Mouse (Mus musculus) forebrain, postnatal 0 days (tissue): Measurements from ENCODE around the gene Inha. TPM values are rescaled to one million over a fixed set of nuclear protein-coding genes. Genes with fewer than 3 reads are reported as not detected.

ENCODE experiments used
- ATAC-seq: fragments of 200-750 bp; cut with Nextera tagmentation; 2 replicates; pipeline ENCODE4 v1.8.0; 2017; ENCODE audit warnings: mild to moderate bottlenecking, moderate library complexity
- DNase-seq: peaks from one replicate; pipeline ENCODE4 v3.0.0-alpha.2; 2015
- H3K27ac ChIP-seq: fragments of 300-500 bp; sonication (generic); 2 replicates; pipeline ENCODE4 v1.5.1; 2014; ENCODE audit warnings: low read depth, mild to moderate bottlenecking, antibody characterized with exemption, low read length, moderate library complexity, mixed read lengths
- H3K27me3 ChIP-seq: fragments of 300-500 bp; sonication (generic); 2 replicates; pipeline ENCODE4 v1.6.1; 2014; ENCODE audit warnings: mild to moderate bottlenecking, low read length, mixed read lengths; ENCODE audit not compliant: insufficient read depth
- H3K36me3 ChIP-seq: fragments of 300-500 bp; sonication (generic); 2 replicates; pipeline ENCODE4 v1.6.1; 2014; ENCODE audit warnings: mild to moderate bottlenecking, moderate library complexity; ENCODE audit not compliant: insufficient read depth
- H3K4me1 ChIP-seq: fragments of 300-500 bp; sonication (generic); 2 replicates; pipeline ENCODE4 v1.6.1; 2014; ENCODE audit warnings: antibody characterized with exemption; ENCODE audit not compliant: insufficient read depth
- H3K4me2 ChIP-seq: fragments of 300-500 bp; sonication (generic); 2 replicates; pipeline ENCODE4 v1.6.1; 2014; ENCODE audit warnings: low read depth, mild to moderate bottlenecking, moderate library complexity
- H3K4me3 ChIP-seq: fragments of 300-500 bp; sonication (generic); 2 replicates; pipeline ENCODE4 v1.5.1; 2014; ENCODE audit warnings: low read depth, low read length, mixed read lengths
- H3K9ac ChIP-seq: fragments of 300-500 bp; sonication (generic); 2 replicates; pipeline ENCODE4 v1.6.1; 2014; ENCODE audit warnings: mild to moderate bottlenecking
- H3K9me3 ChIP-seq: fragments of 300-500 bp; sonication (generic); 2 replicates; pipeline ENCODE4 v1.6.1; 2016; ENCODE audit warnings: low read length
- CTCF ChIP-seq: sonication (generic); IDR thresholded peaks from 2 replicates; pipeline ENCODE4 v1.5.1; 2016; ENCODE audit warnings: antibody characterized with exemption, control low read depth, low read depth
- WGBS: fragments of 180-500 bp; shearing (Covaris S2); extraction: QIAGEN DNeasy Blood & Tissue Kit; methylation state at CpG from one replicate; pipeline ENCODE4 v1.1.7; 2014; 5-methylcytosine and 5-hydroxymethylcytosine counted together
- polyA plus RNA-seq: library from polyadenylated mRNA; unstranded; fragments of >200 nt; fragmentation: Nextera tagmentation; extraction: Ambion mirVana; gene quantifications from 2 replicates; pipeline ENCODE4 v1.2.1, GENCODE M21; 2015
- total RNA-seq: library from RNA; depleted of rRNA; stranded (reverse); fragments of >200 nt; gene quantifications from 2 replicates; pipeline ENCODE4 v1.2.3, GENCODE M21; 2014

The Inha gene
- total and polyA plus RNA-seq, 2 experiments from 2014 or later, result 24.8 to 26.6 TPM

GRCm38 (mm10) chr1:75537587-75537986, 30.7 kb downstream of the Inha start:
- 83% methylated on average over 2 of the region's 2 CpGs for WGBS
- H3K9ac ChIP-seq, result no peak overlapping the region

GRCm38 (mm10) chr1:75538597-75539190, 31.8 kb downstream of the Inha start:
- H3K9ac ChIP-seq, result no peak overlapping the region
- ATAC-seq (no peak), DNase-seq (no peak)
- no peaks in the 10 kb centered on the region for H3K27me3 ChIP-seq
- H3K4me1 ChIP-seq, result no peaks in the 10 kb centered on the region
- H3K36me3 ChIP-seq, result peaks cover 29% of the 10 kb centered on the region
- no peak overlapping the region for H3K27ac ChIP-seq
- H3K4me3 ChIP-seq, result no peak overlapping the region
- no peak for TF ChIP-seq CTCF
- H3K4me2 ChIP-seq, result no peak overlapping the region
- WGBS, result 79% methylated on average over 9 of the region's 9 CpGs
- 0 out of 2 replicates have a peak, but pooled peaks cover 3% of the 10 kb centered on the region for H3K9me3 ChIP-seq

More at GRCm38 (mm10) chr1:75537587-75537986, 30.7 kb downstream of the Inha start:
- Histone ChIP-seq H3K4me2 (no peak overlapping the region), H3K4me3 (no peak overlapping the region), H3K36me3 (peaks cover 34% of the 10 kb centered on the region), H3K27ac (no peak overlapping the region), H3K27me3 (no peaks in the 10 kb centered on the region), H3K4me1 (no peaks in the 10 kb centered on the region), H3K9me3 (no peaks in the 10 kb centered on the region)
- no peak for DNase-seq
- ATAC-seq, result no peak
- TF ChIP-seq CTCF, result no peak

GRCm38 (mm10) chr1:75541496-75541895, 34.6 kb downstream of the Inha start:
- WGBS, result 98% methylated on average over 7 of the region's 7 CpGs
- TF ChIP-seq CTCF, result no peak
- no peak overlapping the region for H3K4me2 ChIP-seq
- 0 out of 2 replicates have a peak, but pooled peaks cover 6% of the 10 kb centered on the region for H3K36me3 ChIP-seq
- 0 out of 2 replicates have a peak, but pooled peaks cover 3% of the 10 kb centered on the region for H3K9me3 ChIP-seq
- no peak overlapping the region for H3K4me3 ChIP-seq
- H3K9ac ChIP-seq, result no peak overlapping the region
- H3K4me1 ChIP-seq, result peaks cover 6% of the 10 kb centered on the region; the same call in 1 of the 2 replicates
- no peaks in the 10 kb centered on the region for H3K27me3 ChIP-seq
- ATAC-seq (no peak), DNase-seq (no peak)
- no peak overlapping the region for H3K27ac ChIP-seq

DNA sequence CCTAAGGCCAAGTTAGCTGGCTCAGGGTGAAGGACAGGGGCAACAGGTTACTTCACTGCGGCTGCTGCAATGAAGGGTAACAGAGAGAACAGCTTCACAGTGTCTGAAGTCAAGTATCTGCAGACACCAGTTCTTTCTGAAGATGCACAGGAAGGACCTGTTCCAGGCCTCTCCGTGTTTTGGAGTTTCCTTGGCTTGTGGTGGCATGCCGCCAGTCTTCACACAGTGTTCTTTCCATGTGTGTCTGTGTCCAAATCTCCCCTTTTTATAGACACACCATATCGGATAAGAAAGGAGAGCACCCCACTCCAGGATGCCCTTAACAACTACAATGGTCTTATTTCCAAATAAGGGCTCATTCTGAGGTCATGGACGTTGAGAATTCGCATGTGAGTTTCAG, 37.5 kb downstream of the Inha start:
- H3K36me3 ChIP-seq, result peaks cover 12% of the 10 kb centered on the region; the same call in 1 of the 2 replicates
- H3K27ac ChIP-seq, result no peak overlapping the region
- H3K4me3 ChIP-seq, result no peak overlapping the region
- peaks cover 14% of the 10 kb centered on the region for H3K4me1 ChIP-seq
- H3K4me2 ChIP-seq, result no peak overlapping the region
- no peak for TF ChIP-seq CTCF
- H3K9ac ChIP-seq, result no peak overlapping the region
- ATAC-seq (no peak), DNase-seq (no peak)
- H3K9me3 ChIP-seq, result 0 out of 2 replicates have a peak, but pooled peaks cover 3% of the 10 kb centered on the region
- H3K27me3 ChIP-seq, result no peaks in the 10 kb centered on the region
- WGBS, result 90% methylated on average over 6 of the region's 6 CpGs

- TF ChIP-seq CTCF, result peak; percentile 64
- 0 out of 2 replicates have a peak, but pooled peaks cover 3% of the 10 kb centered on the region for H3K9me3 ChIP-seq
- ATAC-seq, result peak; percentile 87
- H3K9ac ChIP-seq, result peak within 1 kb of the TSS; percentile 96
- under 1% methylated on average over 45 of the region's 64 CpGs for WGBS
- H3K4me1 ChIP-seq, result peaks cover 14% of the 10 kb centered on the region
- peak within 1 kb of the TSS; percentile 52 for H3K4me3 ChIP-seq
- peaks cover 22% of the 10 kb centered on the region for H3K36me3 ChIP-seq
- peak; percentile 75 for DNase-seq
- peak within 1 kb of the TSS; percentile 59 for H3K4me2 ChIP-seq
- no peaks in the 10 kb centered on the region for H3K27me3 ChIP-seq
- peak within 1 kb of the TSS; percentile 79 for H3K27ac ChIP-seq
These were observed 39.4 kb downstream of the Inha start, which contains the start of gene Slc4a3 for GRCm38 (mm10) chr1:75545965-75546956. Slc4a3 (plus strand) TSS chr1:75546266.

- peaks cover 14% of the 10 kb centered on the region for H3K4me1 ChIP-seq
- H3K4me3 ChIP-seq, result peak overlapping the region; percentile 52; the same call in 1 of the 2 replicates
- ATAC-seq, result no peak
- H3K27ac ChIP-seq, result no peak overlapping the region
- TF ChIP-seq CTCF, result no peak
- H3K9ac ChIP-seq, result no peak overlapping the region
- no peaks in the 10 kb centered on the region for H3K27me3 ChIP-seq
- peaks cover 33% of the 10 kb centered on the region for H3K36me3 ChIP-seq
- no peak for DNase-seq
- H3K4me2 ChIP-seq, result peak overlapping the region; percentile 59
- H3K9me3 ChIP-seq, result 0 out of 2 replicates have a peak, but pooled peaks cover 3% of the 10 kb centered on the region
- WGBS, result 94% methylated on average over 13 of the region's 13 CpGs
These were observed 40.5 kb downstream of the Inha start for GRCm38 (mm10) chr1:75547351-75547750.
